Mouse (Mus musculus) gastrocnemius, postnatal 25 days (tissue): ENCODE measurements around the gene Speer4c. TPM values are rescaled to one million over a fixed set of nuclear protein-coding genes. Genes with fewer than 3 reads are reported as not detected.

Experiments used
- total RNA-seq, 2 experiments: library from RNA; stranded (reverse); gene quantifications; 1 replicate in 1 of 2; 2 replicates in 1 of 2; pipeline ENCODE4 v1.2.3; 2021

The Speer4c gene
- total RNA-seq, 2 experiments from 2014 or later, result not detected

Other genes starting within 250 kb of the Speer4c start
- not detected for gene Gm21149, start 237.7 kb downstream of the Speer4c start, total RNA-seq
- gene Gm21190, start 185.0 kb downstream of the Speer4c start, total RNA-seq, result not detected
- not detected for gene Gm21083, start 136.9 kb downstream of the Speer4c start, total RNA-seq
- gene Speer4d, start 95.2 kb downstream of the Speer4c start, total RNA-seq, result not detected
- not detected for gene 4930572O03Rik, start 57.2 kb downstream of the Speer4c start, total RNA-seq
- 100 to 1,000 TPM; 286 to 312 TPM for gene Cacna2d1, start 220.4 kb upstream of the Speer4c start, total RNA-seq